Mouse (Mus musculus): ENCODE measurements around the gene Abcg8.

DNA sequence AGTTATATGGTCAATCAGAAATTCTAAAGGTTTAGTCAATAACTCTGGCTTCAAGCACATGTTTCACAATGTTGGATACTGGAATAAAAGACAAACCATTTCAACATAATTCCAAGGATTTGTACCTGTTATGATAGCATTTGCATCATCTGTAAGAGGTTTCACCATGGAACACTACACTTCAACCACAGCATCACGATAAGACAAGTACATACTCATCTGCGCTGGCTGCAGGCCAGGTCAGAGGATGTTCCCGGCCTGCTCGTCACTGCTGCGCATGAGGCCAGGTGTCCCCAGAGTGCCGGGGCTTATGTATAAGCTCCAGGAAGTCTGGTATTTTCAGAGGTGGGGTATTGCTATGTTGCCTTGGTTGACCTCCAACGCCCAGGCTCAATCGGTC is 56.5 kb downstream of the Abcg8 start:
- TF ChIP-seq CTCF (IDR thresholded peaks at IDR 0.05; ENCODE audit: low read depth) (no peak), EP300 (optimal IDR thresholded peaks at IDR 0.05) (no peak)

All from stomach, postnatal 0 days (tissue).